Mouse (Mus musculus): ENCODE data around the gene Dgkg.

The Dgkg gene

GRCm38 (mm10) chr16:22656533-22657444 is at the start of gene Dgkg:
Gene Dgkg, minus strand, starts transcription at chr16:22657221.
- no peak for DNase-seq (ENCODE audit: low spot score)

GRCm38 (mm10) chr16:22704946-22705345 is 47.9 kb upstream of the Dgkg start:
- DNase-seq (ENCODE audit: low spot score), result no peak

GRCm38 (mm10) chr16:22704136-22704535 is 47.1 kb upstream of the Dgkg start:
- no peak for DNase-seq (ENCODE audit: low spot score)

GRCm38 (mm10) chr16:22698846-22699760 is 42.1 kb upstream of the Dgkg start:
- no peak for DNase-seq (ENCODE audit: low spot score)

GRCm38 (mm10) chr16:22698101-22698500 is 41.1 kb upstream of the Dgkg start:
- DNase-seq (ENCODE audit: low spot score), result no peak

GRCm38 (mm10) chr16:22689622-22690021 is 32.6 kb upstream of the Dgkg start:
- DNase-seq (ENCODE audit: low spot score), result no peak

- no peak for DNase-seq (ENCODE audit: low spot score)
Measured at GRCm38 (mm10) chr16:22687711-22688230, 30.8 kb upstream of the Dgkg start.

- no peak for DNase-seq (ENCODE audit: low spot score)
Measured at GRCm38 (mm10) chr16:22683605-22684004, 26.6 kb upstream of the Dgkg start.

- no peak for DNase-seq (ENCODE audit: low spot score)
Measured at GRCm38 (mm10) chr16:22682727-22683126, 25.7 kb upstream of the Dgkg start.

GRCm38 (mm10) chr16:22679641-22680040 is 22.6 kb upstream of the Dgkg start:
- DNase-seq (ENCODE audit: low spot score), result no peak

GRCm38 (mm10) chr16:22674636-22675035 is 17.6 kb upstream of the Dgkg start:
- no peak for DNase-seq (ENCODE audit: low spot score)

GRCm38 (mm10) chr16:22674164-22674563 is 17.1 kb upstream of the Dgkg start:
- no peak for DNase-seq (ENCODE audit: low spot score)

- DNase-seq (ENCODE audit: low spot score), result no peak
Measured at GRCm38 (mm10) chr16:22664033-22664432, 7.0 kb upstream of the Dgkg start.

GRCm38 (mm10) chr16:22663136-22663535 is 6.1 kb upstream of the Dgkg start:
- no peak for DNase-seq (ENCODE audit: low spot score)

- no peak for DNase-seq (ENCODE audit: low spot score)
Measured at GRCm38 (mm10) chr16:22661076-22661475, 4.1 kb upstream of the Dgkg start.

GRCm38 (mm10) chr16:22657874-22658789 is 1.1 kb upstream of the Dgkg start:
- no peak for DNase-seq (ENCODE audit: low spot score)

GRCm38 (mm10) chr16:22655812-22656211 is 1.2 kb downstream of the Dgkg start:
- no peak for DNase-seq (ENCODE audit: low spot score)

- DNase-seq (ENCODE audit: low spot score), result no peak
Measured at GRCm38 (mm10) chr16:22655223-22655622, 1.8 kb downstream of the Dgkg start.

GRCm38 (mm10) chr16:22654477-22654835 is 2.6 kb downstream of the Dgkg start:
- no peak for DNase-seq (ENCODE audit: low spot score)

- no peak for DNase-seq (ENCODE audit: low spot score)
Measured at GRCm38 (mm10) chr16:22653817-22654476, 3.1 kb downstream of the Dgkg start.

GRCm38 (mm10) chr16:22651244-22651643 is 5.8 kb downstream of the Dgkg start:
- DNase-seq (ENCODE audit: low spot score), result no peak
